Mouse (Mus musculus) liver, postnatal 0 days (tissue): ENCODE measurements at regions not wholly inside any gene's neighbourhood (a gene's known extent, or its start where the extent isn't known, plus 50 kb on each side); places are given as distances from the start of the nearest gene placed in this dataset.

Experiments used
- CTCF ChIP-seq: sonication (generic); IDR thresholded peaks from 2 replicates; pipeline ENCODE4 v1.5.1; 2016; ENCODE audit warnings: antibody characterized with exemption, low read depth
- EP300 ChIP-seq: IDR thresholded peaks from 2 replicates; pipeline ENCODE4 v1.6.1; 2016; ENCODE audit warnings: antibody characterized with exemption, low read depth, mild to moderate bottlenecking

GRCm38 (mm10) chr1:47794763-47795162 is 902.1 kb upstream of the Slc39a10 start:
- TF ChIP-seq CTCF (no peak), EP300 (no peak)
